Mouse (Mus musculus): ENCODE measurements around the gene Krt32.

DNA sequence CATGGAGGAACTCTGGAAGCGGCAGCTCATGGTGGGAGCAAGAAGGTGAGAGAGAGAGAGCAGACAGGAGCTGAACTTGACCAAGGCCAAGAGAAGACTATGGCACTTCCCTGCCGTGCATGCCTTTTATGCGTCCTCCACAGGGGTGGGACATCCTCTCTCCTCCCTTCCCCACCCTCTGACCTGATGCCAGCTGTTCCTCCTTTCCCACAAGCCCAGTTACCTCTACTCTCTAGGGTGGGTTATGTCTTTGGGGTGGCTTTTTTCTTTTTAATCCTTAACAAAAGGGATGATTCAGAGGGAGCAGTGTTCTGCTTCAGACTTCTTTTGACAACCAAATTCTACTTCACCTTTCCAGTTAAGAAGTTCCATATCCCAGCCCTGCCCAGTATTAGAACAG is 33.4 kb upstream of the Krt32 start, which contains the start of gene Krt13:
- no peak for TF ChIP-seq CTCF (IDR thresholded peaks at IDR 0.05; ENCODE audit: low read depth)
- no peak for TF ChIP-seq EP300 (IDR thresholded peaks at IDR 0.05; ENCODE audit: low read depth)
